Mouse (Mus musculus) spleen, postnatal 10 days (tissue): ENCODE results near the gene Pank3.
"Not testable (repeated sequence)": the region's sequence is repeated elsewhere in the genome, so short reads cannot be mapped to it uniquely, and the experiment has no call there.

ENCODE experiments used
- DNase-seq, 2 experiments: peaks; one replicate each; pipeline ENCODE4 v3.0.0; 2021 to 2022; ENCODE audit warnings: low spot score in 2 of 2

Pank3 gene

GRCm38 (mm10) chr11:35776452-35776851, 7.2 kb downstream of the Pank3 start:
- no peak for DNase-seq

- DNase-seq: no peak
Observed at GRCm38 (mm10) chr11:35780336-35780735, 11.1 kb downstream of the Pank3 start.

- no peak for DNase-seq
Observed at GRCm38 (mm10) chr11:35782444-35782843, 13.2 kb downstream of the Pank3 start.

- DNase-seq: no peak
Observed at GRCm38 (mm10) chr11:35783038-35783437, 13.8 kb downstream of the Pank3 start.

- no peak for DNase-seq
Observed at GRCm38 (mm10) chr11:35784002-35784401, 14.7 kb downstream of the Pank3 start.

GRCm38 (mm10) chr11:35784537-35784936, 15.3 kb downstream of the Pank3 start:
- no peak for DNase-seq

GRCm38 (mm10) chr11:35788443-35788842, 19.2 kb downstream of the Pank3 start:
- DNase-seq: no peak

GRCm38 (mm10) chr11:35792800-35793199, 23.5 kb downstream of the Pank3 start:
- DNase-seq: not testable (repeated sequence)

GRCm38 (mm10) chr11:35797751-35798494, 28.6 kb downstream of the Pank3 start:
- no peak for DNase-seq

- DNase-seq: no peak
Observed at GRCm38 (mm10) chr11:35798495-35798820, 29.2 kb downstream of the Pank3 start.

GRCm38 (mm10) chr11:35798874-35799273, 29.6 kb downstream of the Pank3 start, which contains the start of gene Fbll1:
Gene Fbll1, minus strand, starts transcription at chr11:35798884.
- peak in 1 of 2 experiments; percentile 54 for DNase-seq

- DNase-seq: no peak
Observed at GRCm38 (mm10) chr11:35801332-35801731, 32.0 kb downstream of the Pank3 start.

- DNase-seq: no peak
Observed at GRCm38 (mm10) chr11:35811458-35811857, 42.2 kb downstream of the Pank3 start.

GRCm38 (mm10) chr11:35816316-35816715, 47.0 kb downstream of the Pank3 start:
- DNase-seq: no peak

- DNase-seq: no peak
Observed at GRCm38 (mm10) chr11:35827714-35828113, 58.4 kb downstream of the Pank3 start.

GRCm38 (mm10) chr11:35832139-35832538, 62.9 kb downstream of the Pank3 start:
- DNase-seq: no peak

GRCm38 (mm10) chr11:35833270-35833669, 64.0 kb downstream of the Pank3 start:
- DNase-seq: no peak

- DNase-seq: peak; percentile 86 to 94
Observed at GRCm38 (mm10) chr11:35834022-35834760, 64.9 kb downstream of the Pank3 start, which contains the start of gene Rars. Gene Rars, minus strand, starts transcription at chr11:35834506.

GRCm38 (mm10) chr11:35837156-35838126, 68.2 kb downstream of the Pank3 start:
- no peak for DNase-seq

GRCm38 (mm10) chr11:35838345-35839338, 69.4 kb downstream of the Pank3 start:
- DNase-seq: peak; percentile 76 to 93

- peak in 1 of 2 experiments; percentile 50 for DNase-seq
Observed at GRCm38 (mm10) chr11:35840282-35840681, 71.0 kb downstream of the Pank3 start.
